Mouse (Mus musculus) adipocyte (in vitro differentiated cells): ENCODE measurements around the gene Hint1.
"Not testable (repeated sequence)": the region's sequence is repeated elsewhere in the genome, so short reads cannot be mapped to it uniquely, and the experiment has no call there.

Source experiments
- DNase-seq: peaks from one replicate; pipeline ENCODE4 v3.0.0-alpha.2; 2016; ENCODE audit warnings: low spot score

Hint1 gene

GRCm38 (mm10) chr11:54896646-54897045 lies 30.5 kb downstream of the Hint1 start:
- DNase-seq = not testable (repeated sequence)

GRCm38 (mm10) chr11:54897470-54897869 lies 31.3 kb downstream of the Hint1 start:
- no peak for DNase-seq

GRCm38 (mm10) chr11:54899657-54900056 lies 33.5 kb downstream of the Hint1 start:
- no peak for DNase-seq

- DNase-seq = no peak
These were observed 36.4 kb downstream of the Hint1 start, which contains the start of gene Gpx3 for GRCm38 (mm10) chr11:54902333-54903323. TSS of gene Gpx3 (plus strand) at chr11:54902453.

GRCm38 (mm10) chr11:54903339-54903738 lies 37.2 kb downstream of the Hint1 start:
- DNase-seq = no peak

- DNase-seq = no peak
These were observed 37.9 kb downstream of the Hint1 start for GRCm38 (mm10) chr11:54903940-54904706.

- no peak for DNase-seq
These were observed 38.9 kb downstream of the Hint1 start for GRCm38 (mm10) chr11:54905086-54905485.

GRCm38 (mm10) chr11:54905931-54906330 lies 39.7 kb downstream of the Hint1 start:
- DNase-seq = no peak

- DNase-seq = no peak
These were observed 40.3 kb downstream of the Hint1 start for GRCm38 (mm10) chr11:54906466-54906865.

- no peak for DNase-seq
These were observed 41.1 kb downstream of the Hint1 start for GRCm38 (mm10) chr11:54907259-54907658.

- DNase-seq = no peak
These were observed 43.1 kb downstream of the Hint1 start for GRCm38 (mm10) chr11:54909273-54909672.

- no peak for DNase-seq
These were observed 44.0 kb downstream of the Hint1 start for GRCm38 (mm10) chr11:54910081-54910665.

- DNase-seq = no peak
These were observed 45.0 kb downstream of the Hint1 start for GRCm38 (mm10) chr11:54911201-54911600.

- DNase-seq = no peak
These were observed 45.7 kb downstream of the Hint1 start for GRCm38 (mm10) chr11:54911671-54912502.

GRCm38 (mm10) chr11:54912503-54913316 lies 46.5 kb downstream of the Hint1 start:
- DNase-seq = no peak

GRCm38 (mm10) chr11:54913841-54914240 lies 47.7 kb downstream of the Hint1 start:
- DNase-seq = peak; percentile 54

- DNase-seq = no peak
These were observed 51.3 kb downstream of the Hint1 start for GRCm38 (mm10) chr11:54917461-54917860.

- DNase-seq = no peak
These were observed 52.1 kb downstream of the Hint1 start for GRCm38 (mm10) chr11:54918273-54918672.
